Mouse (Mus musculus) adrenal gland, postnatal 14 days (tissue): ENCODE results near the gene Klhdc10. TPM values are rescaled to one million over a fixed set of nuclear protein-coding genes. Genes with fewer than 3 reads are reported as not detected.

Experiments used
- DNase-seq: peaks from one replicate; pipeline ENCODE4 v3.0.0; 2021; ENCODE audit warnings: mixed read lengths
- total RNA-seq: library from RNA; stranded (reverse); gene quantifications from 2 replicates; pipeline ENCODE4 v1.2.3, GENCODE M21; 2021

Gene Klhdc10
- total RNA-seq, 1 experiment from 2014 or later, result 72.4 TPM

- peak; percentile 67 for DNase-seq
These were observed 67.0 kb downstream of the Klhdc10 start for GRCm38 (mm10) chr6:30468684-30469083.

GRCm38 (mm10) chr6:30469370-30469769 is 67.7 kb downstream of the Klhdc10 start:
- peak; percentile 83 for DNase-seq

GRCm38 (mm10) chr6:30471706-30472105 is 70.0 kb downstream of the Klhdc10 start:
- DNase-seq, result no peak

GRCm38 (mm10) chr6:30476025-30476765 is 74.5 kb downstream of the Klhdc10 start:
- DNase-seq, result no peak

- DNase-seq, result no peak
These were observed 75.6 kb downstream of the Klhdc10 start for GRCm38 (mm10) chr6:30477210-30477714.

- no peak for DNase-seq
These were observed 76.1 kb downstream of the Klhdc10 start for GRCm38 (mm10) chr6:30477784-30478183.

- no peak for DNase-seq
These were observed 77.8 kb downstream of the Klhdc10 start for GRCm38 (mm10) chr6:30479418-30479817.

GRCm38 (mm10) chr6:30482908-30483307 is 81.2 kb downstream of the Klhdc10 start:
- DNase-seq, result no peak

GRCm38 (mm10) chr6:30486504-30486903 is 84.8 kb downstream of the Klhdc10 start:
- no peak for DNase-seq

- DNase-seq, result no peak
These were observed 97.4 kb downstream of the Klhdc10 start for GRCm38 (mm10) chr6:30499049-30499448.

Other genes starting within 250 kb of the Klhdc10 start
- 116 and 124 TPM in 2 replicates for gene Ube2h, start 97.3 kb upstream of the Klhdc10 start, total RNA-seq
- gene Zc3hc1, start 10.8 kb upstream of the Klhdc10 start, total RNA-seq, result 16.4 and 22.4 TPM in 2 replicates
- 24.1 and 24.7 TPM in 2 replicates for gene Tmem209, start 107.9 kb downstream of the Klhdc10 start, total RNA-seq
- gene Ssmem1, start 108.0 kb downstream of the Klhdc10 start, total RNA-seq, result 0.33 TPM in 1 of 2 replicates, not detected in the other
- 0.56 and 0.90 TPM in 2 replicates for gene Cpa2, start 139.7 kb downstream of the Klhdc10 start, total RNA-seq
- gene Cpa4, start 166.5 kb downstream of the Klhdc10 start, total RNA-seq, result 1.7 and 2.1 TPM in 2 replicates
- not detected in 2 replicates for gene Cpa5, start 209.1 kb downstream of the Klhdc10 start, total RNA-seq
- gene Cpa1, start 237.3 kb downstream of the Klhdc10 start, total RNA-seq, result 0.30 TPM in 1 of 2 replicates, not detected in the other